Mouse (Mus musculus): ENCODE measurements at regions not wholly inside any gene's neighbourhood (a gene's known extent, or its start where the extent isn't known, plus 50 kb on each side); places are given as distances from the start of the nearest gene placed in this dataset.

DNA sequence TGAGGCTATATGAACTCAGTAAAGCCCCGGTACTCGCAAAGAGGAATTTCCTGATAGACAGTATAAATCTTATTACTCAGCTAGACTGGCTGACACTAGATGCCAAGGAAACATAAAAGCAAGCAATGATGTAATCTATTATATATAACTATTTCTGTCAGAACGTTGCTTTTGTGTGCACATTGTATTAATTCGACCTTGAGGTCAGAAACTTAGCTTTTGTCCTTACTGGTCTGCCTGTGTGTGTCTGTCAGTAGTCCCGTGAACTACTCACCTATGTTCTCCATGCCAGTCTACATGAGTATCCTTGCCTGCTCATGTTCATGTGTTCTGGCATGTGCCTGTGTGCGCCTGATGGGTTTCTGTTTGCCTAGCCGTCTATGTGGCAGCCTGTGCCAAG, 70.5 kb downstream of the Tmx1 start:
- CTCF ChIA-PET, result no interaction called here

DNA sequence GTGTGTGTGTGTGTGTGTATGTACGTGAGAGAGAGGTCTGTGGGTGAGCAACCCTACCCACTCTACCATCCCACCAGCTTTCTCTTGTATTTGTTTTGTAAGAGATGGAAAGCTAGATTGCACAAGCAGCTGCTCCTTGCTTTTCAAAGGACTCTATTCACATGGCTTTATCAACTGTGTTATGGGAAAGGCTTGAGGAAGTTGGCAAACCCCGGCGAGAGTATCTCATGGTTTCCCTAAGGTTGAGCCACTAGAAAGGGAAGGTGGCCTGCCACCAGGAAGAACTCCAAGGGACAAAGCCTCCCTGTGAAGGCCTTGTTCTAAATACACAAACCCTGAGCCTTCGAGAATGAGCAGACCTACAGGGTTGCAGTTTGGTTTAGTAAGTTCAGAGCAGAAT, 71.8 kb downstream of the Tmx1 start:
- ChIA-PET CTCF (no interaction called here), POLR2A (interaction anchor here in 1 of 4 experiments (0.7 kb wide), 1 partner anchor 12 kb away, joined by 3 read pairs; no protein-coding TSS in a partner anchor)

More for the DNA sequence above, 70.5 kb downstream of the Tmx1 start:
- POLR2A ChIA-PET, result no interaction called here

DNA sequence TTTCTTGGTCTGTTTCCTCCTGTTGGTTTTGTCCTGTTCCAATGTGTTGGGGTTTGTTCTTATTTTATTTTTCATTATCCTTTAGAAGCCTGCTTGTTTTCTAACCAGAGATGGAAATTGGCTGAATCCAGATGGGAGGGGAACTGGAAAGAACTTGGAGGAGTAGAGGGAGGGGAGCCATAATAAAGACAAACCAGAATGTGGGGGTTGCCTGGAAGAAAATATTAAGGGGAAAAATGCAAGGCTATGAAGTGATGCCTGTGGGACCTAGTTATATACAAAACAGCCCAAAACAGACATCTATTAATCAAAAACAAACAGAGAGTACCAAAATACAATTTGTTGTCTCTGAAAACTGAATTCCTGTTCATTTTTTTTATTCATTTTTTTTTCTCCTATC, 78.8 kb downstream of the Tmx1 start:
- ChIA-PET POLR2A (no interaction called here), CTCF (no interaction called here)

DNA sequence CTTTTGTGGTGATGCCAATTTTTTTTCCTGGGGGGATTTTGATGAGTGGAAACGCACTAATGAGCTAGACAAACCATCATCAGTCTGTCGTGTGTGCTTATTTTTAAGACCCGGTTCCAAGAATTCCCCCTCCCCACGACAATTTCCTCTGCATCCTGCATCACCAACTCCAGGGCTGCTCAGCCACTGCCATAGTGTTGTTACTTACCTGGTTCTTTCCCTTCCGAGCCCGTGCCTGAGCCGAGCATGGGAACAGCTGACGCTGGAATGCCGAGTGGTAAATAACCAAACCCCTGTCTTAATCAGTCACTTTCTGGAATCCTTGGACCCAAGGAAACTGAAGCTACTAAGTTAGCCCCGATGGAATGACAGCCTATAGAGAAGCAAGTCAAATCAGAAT, 79.3 kb downstream of the Tmx1 start:
- POLR2A ChIA-PET, result no interaction called here

DNA sequence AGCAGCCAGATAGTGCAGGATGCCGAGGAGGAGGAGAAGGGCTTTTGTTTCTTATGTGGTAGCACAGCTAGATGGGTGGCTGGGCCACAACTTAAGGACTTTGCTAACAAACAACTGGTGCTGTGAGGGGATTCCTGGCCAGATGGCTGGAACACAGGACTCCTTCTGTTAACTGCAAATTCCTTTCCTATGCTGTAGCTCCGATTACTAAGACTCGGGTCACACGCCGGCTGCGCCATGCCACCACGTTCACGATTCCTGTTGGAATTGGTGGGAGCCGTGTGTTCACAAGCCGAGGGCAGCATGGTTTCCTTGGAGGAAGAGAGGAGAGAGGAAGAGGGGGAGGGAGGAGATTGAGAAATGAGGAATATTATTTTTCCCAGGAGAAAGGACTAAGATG, 79.9 kb downstream of the Tmx1 start:
- ChIA-PET CTCF (interaction anchor here in 1 of 4 experiments (0.8 kb wide), 1 partner anchor 481 kb away, joined by 3 read pairs; no protein-coding TSS in a partner anchor), POLR2A (interaction anchor here in 1 of 4 experiments (0.6 kb wide), 1 partner anchor 283 kb away, joined by 3 read pairs; no protein-coding TSS in a partner anchor)

More for the DNA sequence above, 79.3 kb downstream of the Tmx1 start:
- CTCF ChIA-PET, result interaction anchor here in 1 of 4 experiments (0.6 to 0.8 kb wide), 2 partner anchors 319 to 482 kb away, joined by 3 read pairs; no protein-coding TSS in a partner anchor

DNA sequence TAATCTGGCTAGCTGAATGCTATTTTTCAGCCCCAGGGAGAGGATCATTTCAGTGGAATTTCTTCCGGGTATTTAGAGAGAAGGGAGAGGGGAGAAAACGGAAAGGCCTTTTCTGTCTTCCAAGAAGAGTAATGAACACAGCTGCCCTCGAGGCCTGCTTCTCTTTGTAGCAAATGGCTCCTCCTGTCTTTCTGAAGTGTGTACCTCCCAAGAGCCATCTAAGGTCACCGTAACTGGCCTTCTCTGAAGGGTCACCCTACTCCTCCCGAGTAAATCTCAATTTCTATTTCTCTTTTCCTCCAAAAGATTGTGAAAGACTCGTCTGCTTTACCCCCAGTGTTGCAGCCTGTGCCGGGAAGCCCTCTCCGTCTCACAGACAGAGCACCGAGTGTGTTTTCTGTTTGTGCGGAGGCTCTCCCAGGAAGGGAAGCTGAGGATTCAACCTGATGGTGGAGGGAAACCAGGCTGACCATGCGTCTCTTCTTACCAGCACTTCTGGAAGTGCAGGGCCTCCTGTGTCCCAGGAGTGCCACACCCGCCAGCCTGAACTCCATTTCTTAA, 80.6 kb downstream of the Tmx1 start:
- CTCF ChIA-PET, result no interaction called here
- POLR2A ChIA-PET, result interaction anchor here in 1 of 4 experiments (0.6 kb wide), 1 partner anchor 283 kb away, joined by 3 read pairs; no protein-coding TSS in a partner anchor

DNA sequence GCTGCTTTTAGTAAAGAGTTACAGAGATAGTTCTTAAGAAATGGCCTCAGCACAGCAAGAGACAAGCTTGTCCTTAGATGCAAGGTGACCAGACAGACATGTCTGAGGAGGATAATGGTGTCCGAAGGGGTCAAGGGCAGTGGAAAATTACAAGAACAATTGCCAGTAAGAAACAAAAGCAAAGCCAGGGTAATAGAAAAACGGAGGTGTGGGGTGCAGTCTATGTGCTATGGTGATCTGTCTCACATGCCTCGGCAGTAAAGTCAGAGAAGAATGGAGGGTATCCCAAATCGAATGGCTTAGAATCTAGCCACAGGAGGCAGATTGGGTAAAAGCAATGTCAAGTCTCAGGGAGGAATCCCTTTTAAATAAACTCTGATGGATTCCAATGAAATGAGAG, 86.2 kb downstream of the Tmx1 start:
- ChIA-PET CTCF (no interaction called here), POLR2A (interaction anchor here in 3 of 4 experiments (0.6 to 1.4 kb wide), 3 partner anchors 10 to 435 kb away, joined by 3 to 10 read pairs (median 3); partner anchors contain the start of gene Psma3 (in 1 of the 3))

DNA sequence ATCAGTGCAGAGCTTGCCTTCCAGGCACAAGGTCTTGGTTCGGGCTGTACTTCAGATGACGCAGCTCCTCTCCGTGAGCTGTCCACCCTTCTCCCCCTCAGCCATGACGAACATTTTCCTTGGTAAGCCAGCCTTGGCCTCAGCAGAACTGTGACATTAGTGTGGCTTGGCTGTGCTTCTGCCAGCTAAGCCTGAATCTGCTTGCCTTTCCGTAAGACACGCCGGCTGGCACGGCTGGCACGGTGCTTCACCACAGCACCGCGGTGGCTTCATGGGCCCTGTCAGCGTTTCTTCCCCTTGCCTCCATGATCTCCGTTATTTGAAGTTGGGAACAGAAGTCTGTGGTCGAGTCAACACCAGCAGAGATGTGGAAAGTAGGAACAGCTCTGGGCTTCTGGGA, 87.0 kb downstream of the Tmx1 start:
- CTCF ChIA-PET, result no interaction called here
- POLR2A ChIA-PET, result interaction anchor here in 2 of 4 experiments (0.6 to 1.4 kb wide), 2 partner anchors 9 to 271 kb away, joined by 3 to 9 read pairs; no protein-coding TSS in a partner anchor

DNA sequence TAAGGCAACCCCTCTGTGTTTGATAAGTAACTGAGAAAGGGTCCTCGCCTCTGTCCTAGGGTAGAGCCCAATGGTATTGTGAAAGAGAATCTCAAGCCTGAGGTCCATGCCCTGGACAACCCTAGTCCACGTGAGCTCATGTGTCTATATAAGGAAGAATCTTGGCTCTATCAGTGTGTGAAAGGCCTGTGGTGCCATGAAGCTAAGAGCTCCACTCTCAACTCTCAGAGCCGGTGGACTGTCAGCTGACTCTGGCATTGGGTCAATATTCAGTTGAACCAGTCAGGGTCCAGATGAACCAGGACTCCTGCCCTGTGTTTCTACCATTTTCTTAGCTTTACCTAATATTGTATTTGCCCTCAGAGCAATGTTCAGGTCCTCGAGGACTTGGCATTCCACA, 88.5 kb downstream of the Tmx1 start:
- CTCF ChIA-PET, result interaction anchor here in 1 of 4 experiments (0.5 kb wide), 1 partner anchor 75 kb away, joined by 4 read pairs; no protein-coding TSS in a partner anchor
- POLR2A ChIA-PET, result interaction anchor here in 1 of 4 experiments (1.2 kb wide), 1 partner anchor 25 kb away, joined by 3 read pairs; no protein-coding TSS in a partner anchor

DNA sequence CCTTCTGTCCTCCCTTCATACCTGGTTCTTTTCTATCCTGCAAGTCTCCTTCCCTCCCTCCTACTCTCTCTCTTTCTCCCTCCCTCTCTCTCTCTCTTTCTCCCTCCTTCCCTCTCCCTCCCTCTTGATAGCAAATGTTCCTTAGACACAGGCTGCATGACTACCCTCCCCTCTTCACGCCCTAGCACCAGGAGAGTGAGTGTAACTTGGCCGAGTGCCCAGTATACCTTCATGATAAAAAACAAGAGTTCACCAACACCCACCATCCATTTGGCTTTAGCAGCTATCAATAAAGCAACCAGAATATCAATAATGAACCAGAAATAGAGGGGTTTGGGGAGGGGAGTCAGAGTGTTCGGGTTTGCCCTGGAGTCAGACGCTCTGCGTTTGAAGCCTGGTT, 90.4 kb downstream of the Tmx1 start:
- CTCF ChIA-PET, result no interaction called here
- POLR2A ChIA-PET, result interaction anchor here in 2 of 4 experiments (0.6 to 1.2 kb wide), 2 partner anchors 11 to 88 kb away, joined by 3 read pairs; no protein-coding TSS in a partner anchor

DNA sequence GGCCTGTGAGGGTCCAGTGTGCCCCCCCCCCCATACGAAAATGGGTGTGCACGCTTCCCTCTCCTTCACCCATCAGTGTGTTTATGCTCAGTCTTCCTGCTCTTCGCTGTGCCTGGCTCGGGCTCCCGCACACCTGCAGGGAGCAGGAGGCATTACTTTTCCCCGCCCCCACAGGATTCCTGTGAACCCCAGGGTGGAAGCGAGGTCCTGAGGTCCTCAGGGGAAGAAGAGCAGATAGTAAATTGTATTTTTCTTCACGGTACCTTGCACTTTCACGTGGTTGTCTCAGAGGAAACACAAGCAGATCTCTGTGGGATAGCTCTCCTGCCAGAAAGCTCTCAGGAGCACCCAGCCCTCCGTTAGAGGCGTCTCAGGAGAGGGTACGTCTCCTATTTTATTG, 91.4 kb downstream of the Tmx1 start:
- ChIA-PET CTCF (no interaction called here), POLR2A (interaction anchor here in 1 of 4 experiments (0.6 to 0.7 kb wide), 2 partner anchors 405 to 793 kb away, joined by 3 to 4 read pairs; no protein-coding TSS in a partner anchor)

DNA sequence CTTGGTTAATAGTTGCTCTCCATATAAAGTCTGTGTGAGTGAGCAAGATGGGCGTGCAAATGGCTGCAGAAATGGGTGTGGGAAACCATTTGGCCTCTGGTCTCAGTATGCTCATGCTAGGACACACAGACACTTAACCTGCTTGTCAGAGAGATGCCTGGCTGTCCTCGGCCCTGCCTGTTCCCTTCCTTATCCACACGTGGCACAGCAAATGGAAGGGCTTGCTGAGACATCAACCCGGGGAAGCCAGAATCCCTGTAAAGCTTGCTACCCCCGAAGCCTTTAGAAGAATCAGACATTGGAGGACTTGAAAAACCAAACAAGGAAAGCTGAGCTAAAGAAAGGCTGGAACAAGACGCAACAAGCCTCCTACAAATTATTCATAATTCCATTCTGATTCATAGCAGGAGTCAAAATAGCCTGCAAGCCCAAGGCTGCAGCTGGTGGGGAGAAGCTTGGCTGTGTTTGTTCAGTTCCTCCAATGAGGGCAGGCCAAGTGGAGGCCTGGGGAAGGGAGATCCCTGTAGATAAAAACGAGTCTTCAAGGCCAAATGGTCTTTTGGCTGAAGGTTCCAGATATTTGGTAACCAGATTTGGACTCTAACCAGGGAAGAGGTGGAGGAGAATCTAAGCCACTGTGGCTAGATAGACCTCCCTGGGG, 92.1 kb downstream of the Tmx1 start:
- POLR2A ChIA-PET, result interaction anchor here in 1 of 4 experiments (0.6 to 1.0 kb wide), 2 partner anchors 358 to 404 kb away, joined by 3 read pairs; no protein-coding TSS in a partner anchor
- CTCF ChIA-PET, result no interaction called here

DNA sequence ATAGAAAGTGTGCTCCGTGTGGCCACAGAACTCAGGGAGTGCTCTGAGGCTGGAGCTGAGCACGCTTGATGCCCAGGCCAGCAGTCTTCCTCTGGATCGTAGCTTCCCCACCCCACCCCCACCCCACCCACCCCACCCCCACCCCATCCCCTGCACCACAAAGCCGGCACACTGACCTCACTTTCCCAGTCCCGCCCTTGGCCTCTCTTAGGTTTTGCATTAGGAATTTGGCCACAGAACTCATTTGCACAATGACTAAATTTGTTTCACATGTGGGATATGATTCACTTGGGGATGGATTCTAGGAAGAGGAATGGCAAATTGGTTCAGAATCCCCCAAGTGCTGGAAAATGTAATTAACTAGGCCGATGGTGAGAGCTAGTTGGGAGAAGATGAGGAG, 94.3 kb downstream of the Tmx1 start:
- CTCF ChIA-PET, result interaction anchor here in 1 of 4 experiments (0.6 kb wide), 1 partner anchor 218 kb away, joined by 5 read pairs; no protein-coding TSS in a partner anchor
- POLR2A ChIA-PET, result interaction anchor here in 1 of 4 experiments (0.6 to 1.2 kb wide), 2 partner anchors 166 to 332 kb away, joined by 3 to 5 read pairs; no protein-coding TSS in a partner anchor

DNA sequence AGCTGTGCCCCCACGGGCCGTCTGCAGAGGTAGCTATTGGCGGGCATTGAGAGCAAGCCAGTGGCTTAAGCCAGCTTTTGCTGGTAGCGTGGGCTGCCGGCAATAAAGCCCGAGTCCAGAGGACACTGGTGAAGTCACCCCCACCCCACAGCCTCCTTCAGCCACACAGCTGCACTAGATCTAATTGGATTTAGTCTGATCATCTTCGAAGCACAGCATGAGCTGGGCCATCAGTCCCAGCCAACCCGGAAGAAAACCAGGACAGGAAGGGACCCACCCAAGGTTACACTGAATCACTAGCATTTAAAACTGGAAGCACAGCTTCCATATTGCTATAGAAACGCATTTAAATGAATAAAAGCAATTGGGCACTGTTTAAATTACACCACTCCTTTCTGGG, 96.4 kb downstream of the Tmx1 start:
- ChIA-PET CTCF (interaction anchor here in 3 of 4 experiments (0.6 to 1.4 kb wide), 4 partner anchors 33 to 361 kb away, joined by 3 to 10 read pairs (median 3); no protein-coding TSS in a partner anchor), POLR2A (interaction anchor here in 3 of 4 experiments (0.5 to 1.2 kb wide), 9 partner anchors 10 to 512 kb away, joined by 3 to 7 read pairs (median 4); partner anchors contain the start of gene Psma3 (in 1 of the 3))

DNA sequence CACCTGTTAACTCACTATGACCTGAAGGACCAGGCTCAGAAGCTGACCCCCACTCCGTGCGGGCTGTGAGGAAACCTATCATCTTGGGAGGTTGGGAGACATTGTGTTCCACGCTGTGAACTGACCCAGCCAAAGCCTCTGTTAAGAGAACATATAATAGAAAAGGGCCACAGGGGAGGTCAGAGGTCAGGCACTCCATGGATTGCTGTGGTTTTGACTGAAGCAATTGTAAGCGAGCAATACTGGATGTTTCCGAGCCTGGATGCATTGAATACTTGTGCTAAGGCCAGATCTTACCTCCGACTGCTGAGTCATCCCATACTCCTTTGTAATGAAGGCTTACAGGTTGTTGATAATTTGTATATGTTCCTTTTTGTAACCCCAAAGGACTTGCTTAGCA, 101.0 kb downstream of the Tmx1 start:
- ChIA-PET POLR2A (interaction anchor here in 2 of 4 experiments (0.6 to 1.5 kb wide), 2 partner anchors 11 to 1612 kb away, joined by 3 to 7 read pairs; no protein-coding TSS in a partner anchor), CTCF (no interaction called here)

DNA sequence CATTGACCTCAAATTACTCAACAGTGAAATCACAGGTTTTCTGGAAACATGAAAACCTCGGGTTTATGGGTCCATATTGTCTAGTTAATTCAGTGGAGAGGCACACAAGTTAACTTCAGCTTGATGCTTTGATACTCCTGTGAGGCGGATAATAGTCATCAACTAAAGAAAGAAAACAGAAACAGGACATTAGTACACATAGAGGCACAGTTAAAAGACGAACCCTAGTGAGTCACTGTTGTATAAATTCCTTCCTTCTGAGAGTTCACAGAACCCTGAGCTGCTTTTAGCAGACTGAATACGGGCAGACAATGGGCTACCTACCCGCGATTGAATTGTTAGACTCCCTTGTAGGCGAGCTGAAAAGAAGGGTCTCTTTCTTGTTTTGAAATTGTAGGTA, 101.7 kb downstream of the Tmx1 start:
- POLR2A ChIA-PET, result interaction anchor here in 1 of 4 experiments (0.7 to 1.5 kb wide), 3 partner anchors 11 to 275 kb away, joined by 3 read pairs; no protein-coding TSS in a partner anchor
- CTCF ChIA-PET, result no interaction called here

DNA sequence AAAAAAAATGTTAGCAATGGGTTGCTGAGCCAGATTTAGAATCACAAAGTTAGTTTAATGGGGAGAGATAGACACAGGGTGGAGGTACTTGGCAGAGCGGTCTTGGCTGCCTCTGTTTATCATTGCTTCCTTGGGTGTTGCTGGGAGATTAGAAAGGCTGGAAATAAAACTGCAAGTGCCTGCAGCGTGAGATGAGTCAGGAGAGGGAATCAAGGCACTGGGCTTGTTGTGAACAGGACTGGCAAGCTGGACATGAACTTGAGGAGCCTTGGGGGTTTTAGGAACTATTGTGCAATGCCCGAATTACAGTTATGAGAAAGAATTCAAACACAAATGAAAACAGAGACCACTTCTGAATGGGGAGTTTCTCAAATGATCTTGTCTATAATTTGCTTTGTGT, 102.8 kb downstream of the Tmx1 start:
- POLR2A ChIA-PET, result no interaction called here
- CTCF ChIA-PET, result no interaction called here

DNA sequence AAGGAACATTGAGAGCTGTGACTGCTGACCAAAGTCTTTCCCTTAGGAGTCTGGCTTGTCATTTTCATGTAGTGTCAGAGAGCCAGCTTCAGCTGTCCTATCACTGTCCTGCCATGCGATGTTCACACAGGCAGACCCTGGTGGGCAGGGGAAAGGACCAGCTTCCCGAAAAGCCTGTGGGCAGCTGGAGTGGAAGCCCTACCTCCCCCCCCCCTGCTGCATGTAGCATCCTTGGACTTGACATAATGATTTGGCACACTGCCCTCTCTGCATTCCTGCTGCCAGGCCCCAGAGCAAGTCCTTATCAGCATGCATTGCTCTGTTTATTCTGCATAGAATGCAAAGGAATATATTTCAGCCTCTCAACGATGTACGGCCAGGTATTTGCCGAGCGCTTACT, 103.9 kb downstream of the Tmx1 start:
- ChIA-PET CTCF (no interaction called here), POLR2A (no interaction called here)

DNA sequence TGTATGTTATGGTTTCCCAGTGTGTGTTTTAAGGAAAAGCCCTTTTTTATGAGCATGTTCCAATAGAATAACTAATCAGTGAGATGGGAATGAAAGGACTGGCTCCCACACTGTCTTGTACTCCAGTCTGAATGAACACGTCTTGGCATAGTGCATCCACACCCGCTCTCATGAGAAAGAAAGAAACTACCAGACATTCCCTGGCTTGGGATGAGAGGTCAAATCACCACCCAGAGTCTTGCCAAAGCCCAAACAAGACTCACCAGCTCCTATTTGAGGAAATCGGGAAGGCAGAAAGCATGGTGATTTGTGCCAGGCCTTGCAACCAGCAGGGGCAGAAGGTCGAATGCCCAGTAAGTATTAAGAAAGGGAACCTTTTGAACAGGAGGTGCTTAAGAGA, 110.6 kb downstream of the Tmx1 start:
- ChIA-PET CTCF (interaction anchor here in 1 of 4 experiments (2.3 kb wide), 1 partner anchor 347 kb away, joined by 6 read pairs; no protein-coding TSS in a partner anchor), POLR2A (interaction anchor here in 1 of 4 experiments (0.7 kb wide), 1 partner anchor 286 kb away, joined by 3 read pairs; no protein-coding TSS in a partner anchor)

DNA sequence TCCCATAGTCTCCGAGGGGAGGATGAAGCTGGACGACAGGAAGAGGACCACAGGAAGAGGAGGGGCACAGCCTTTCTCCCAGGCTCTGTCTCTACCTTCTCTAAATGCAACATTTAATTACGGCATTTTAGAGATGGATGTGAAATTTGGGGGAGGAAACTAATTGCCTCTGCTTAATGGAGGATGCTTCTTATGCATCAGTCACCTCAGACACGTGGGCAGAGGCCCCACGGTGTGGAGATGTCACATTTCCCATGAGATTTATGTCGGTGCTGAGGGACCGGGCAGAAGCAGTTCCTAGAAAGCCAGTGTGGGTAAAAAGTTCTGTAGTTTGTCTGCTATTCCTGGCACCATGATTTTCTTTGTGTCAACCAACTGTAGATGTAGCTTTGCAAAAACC, 122.8 kb downstream of the Tmx1 start:
- POLR2A ChIA-PET, result no interaction called here
- CTCF ChIA-PET, result no interaction called here
